Mouse (Mus musculus): ENCODE results near the gene Notch3. TPM values are rescaled to one million over a fixed set of nuclear protein-coding genes. Genes with fewer than 3 reads are reported as not detected.
"Not testable (repeated sequence)": the region's sequence is repeated elsewhere in the genome, so short reads cannot be mapped to it uniquely, and the experiment has no call there.

Gene Notch3
- 8.1 and 8.3 TPM in 2 replicates for polyA plus RNA-seq (2015; fragmentation: Nextera tagmentation; extraction: Ambion mirVana)

- under 1% methylated on average over 30 of the region's 39 CpGs for WGBS
- H3K4me1 ChIP-seq (replicated peaks): peaks cover 35% of the 10 kb centered on the region
- ATAC-seq: peak; percentile 54
These were observed at the start of gene Notch3 for GRCm38 (mm10) chr17:32166687-32167086. Notch3 (minus strand) TSS chr17:32166852.

GRCm38 (mm10) chr17:32215587-32215986, 48.9 kb upstream of the Notch3 start:
- H3K27me3 ChIP-seq (replicated peaks); H3K4me3 ChIP-seq (replicated peaks); H3K9me3 ChIP-seq; H3K4me1 ChIP-seq (replicated peaks); ATAC-seq; H3K9ac ChIP-seq; H3K4me2 ChIP-seq (replicated peaks); H3K27ac ChIP-seq: not testable (repeated sequence)
- H3K36me3 ChIP-seq: peaks cover 39% of the 10 kb centered on the region
- WGBS: 71% methylated on average over 4 of the region's 4 CpGs

More at GRCm38 (mm10) chr17:32166687-32167086, at the start of gene Notch3:
- H3K27ac ChIP-seq: peak within 1 kb of the TSS; percentile 82
- no peaks in the 10 kb centered on the region for H3K36me3 ChIP-seq
- no peaks in the 10 kb centered on the region for H3K27me3 ChIP-seq (replicated peaks)
- H3K4me3 ChIP-seq (replicated peaks): peak within 1 kb of the TSS; percentile 75
- H3K9ac ChIP-seq: peak within 1 kb of the TSS; percentile 77
- peak within 1 kb of the TSS; percentile 96 for H3K4me2 ChIP-seq (replicated peaks)
- no peaks in the 10 kb centered on the region for H3K9me3 ChIP-seq

- not testable (repeated sequence) for ATAC-seq; H3K9ac ChIP-seq; H3K27ac ChIP-seq; H3K27me3 ChIP-seq (replicated peaks); H3K4me3 ChIP-seq (replicated peaks); H3K9me3 ChIP-seq; H3K4me2 ChIP-seq (replicated peaks); H3K4me1 ChIP-seq (replicated peaks)
- WGBS: 91% methylated on average over 6 of the region's 6 CpGs
- peaks cover 44% of the 10 kb centered on the region for H3K36me3 ChIP-seq
These were observed 44.9 kb upstream of the Notch3 start for GRCm38 (mm10) chr17:32211554-32211953.

- Histone ChIP-seq H3K27me3 (replicated peaks) (no peaks in the 10 kb centered on the region), H3K9me3 (no peaks in the 10 kb centered on the region), H3K4me2 (replicated peaks) (no peak overlapping the region), H3K36me3 (peaks cover 47% of the 10 kb centered on the region), H3K4me3 (replicated peaks) (no peak overlapping the region), H3K9ac (no peak overlapping the region), H3K4me1 (replicated peaks) (0 out of 2 replicates have a peak, but pooled peaks cover 2% of the 10 kb centered on the region), H3K27ac (0 out of 2 replicates have a peak overlapping the region, but pooled peaks have one; percentile 10)
- 41% methylated on average over 3 of the region's 3 CpGs for WGBS
- peak; percentile 56; the same call in 1 of the 2 replicates for ATAC-seq
These were observed 43.1 kb upstream of the Notch3 start for GRCm38 (mm10) chr17:32209752-32210151.

- Histone ChIP-seq H3K4me1 (replicated peaks) (0 out of 2 replicates have a peak, but pooled peaks cover 2% of the 10 kb centered on the region), H3K27me3 (replicated peaks) (no peaks in the 10 kb centered on the region), H3K9ac (no peak overlapping the region), H3K4me3 (replicated peaks) (no peak overlapping the region), H3K36me3 (peaks cover 51% of the 10 kb centered on the region), H3K4me2 (replicated peaks) (no peak overlapping the region), H3K27ac (peak overlapping the region; percentile 10; the same call in 1 of the 2 replicates), H3K9me3 (no peaks in the 10 kb centered on the region)
- peak; percentile 43; the same call in 1 of the 2 replicates for ATAC-seq
- 55% methylated on average over 6 of the region's 6 CpGs for WGBS
These were observed 42.5 kb upstream of the Notch3 start for GRCm38 (mm10) chr17:32209144-32209543.

GRCm38 (mm10) chr17:32207586-32208245, 41.1 kb upstream of the Notch3 start:
- Histone ChIP-seq H3K4me1 (replicated peaks) (0 out of 2 replicates have a peak, but pooled peaks cover 2% of the 10 kb centered on the region), H3K36me3 (peaks cover 48% of the 10 kb centered on the region), H3K9ac (no peak overlapping the region), H3K27ac (peak overlapping the region; percentile 56), H3K27me3 (replicated peaks) (no peaks in the 10 kb centered on the region), H3K4me3 (replicated peaks) (no peak overlapping the region), H3K9me3 (no peaks in the 10 kb centered on the region), H3K4me2 (replicated peaks) (no peak overlapping the region)
- 58% methylated on average over 5 of the region's 5 CpGs for WGBS
- peak; percentile 35 for ATAC-seq

- no peak overlapping the region for H3K27ac ChIP-seq
- peaks cover 49% of the 10 kb centered on the region for H3K36me3 ChIP-seq
- WGBS: 77% methylated on average over 3 of the region's 3 CpGs
- no peak overlapping the region for H3K4me3 ChIP-seq (replicated peaks)
- no peak for ATAC-seq
- H3K9me3 ChIP-seq: no peaks in the 10 kb centered on the region
- H3K4me2 ChIP-seq (replicated peaks): no peak overlapping the region
- 0 out of 2 replicates have a peak, but pooled peaks cover 2% of the 10 kb centered on the region for H3K4me1 ChIP-seq (replicated peaks)
- no peak overlapping the region for H3K9ac ChIP-seq
- no peaks in the 10 kb centered on the region for H3K27me3 ChIP-seq (replicated peaks)
These were observed 38.7 kb upstream of the Notch3 start for GRCm38 (mm10) chr17:32205345-32205744.

GRCm38 (mm10) chr17:32202972-32203371, 36.3 kb upstream of the Notch3 start:
- Histone ChIP-seq H3K36me3 (peaks cover 72% of the 10 kb centered on the region), H3K4me3 (replicated peaks) (no peak overlapping the region), H3K4me1 (replicated peaks) (0 out of 2 replicates have a peak, but pooled peaks cover 2% of the 10 kb centered on the region), H3K27me3 (replicated peaks) (no peaks in the 10 kb centered on the region), H3K27ac (no peak overlapping the region), H3K9me3 (no peaks in the 10 kb centered on the region), H3K4me2 (replicated peaks) (no peak overlapping the region), H3K9ac (no peak overlapping the region)
- 75% methylated on average over 3 of the region's 3 CpGs for WGBS
- ATAC-seq: no peak

GRCm38 (mm10) chr17:32201086-32201485, 34.4 kb upstream of the Notch3 start:
- H3K9me3 ChIP-seq: no peaks in the 10 kb centered on the region
- H3K27ac ChIP-seq: no peak overlapping the region
- 75% methylated on average over 5 of the region's 5 CpGs for WGBS
- H3K27me3 ChIP-seq (replicated peaks): no peaks in the 10 kb centered on the region
- no peaks in the 10 kb centered on the region for H3K4me1 ChIP-seq (replicated peaks)
- no peak overlapping the region for H3K4me2 ChIP-seq (replicated peaks)
- no peak overlapping the region for H3K9ac ChIP-seq
- no peak for ATAC-seq
- H3K4me3 ChIP-seq (replicated peaks): no peak overlapping the region
- H3K36me3 ChIP-seq: peaks cover 77% of the 10 kb centered on the region

GRCm38 (mm10) chr17:32199796-32200195, 33.1 kb upstream of the Notch3 start:
- no peak overlapping the region for H3K9ac ChIP-seq
- no peak overlapping the region for H3K27ac ChIP-seq
- 86% methylated on average over 2 of the region's 2 CpGs for WGBS
- no peaks in the 10 kb centered on the region for H3K27me3 ChIP-seq (replicated peaks)
- no peak overlapping the region for H3K4me3 ChIP-seq (replicated peaks)
- ATAC-seq: no peak
- no peak overlapping the region for H3K4me2 ChIP-seq (replicated peaks)
- H3K4me1 ChIP-seq (replicated peaks): no peaks in the 10 kb centered on the region
- H3K36me3 ChIP-seq: peaks cover 70% of the 10 kb centered on the region
- H3K9me3 ChIP-seq: no peaks in the 10 kb centered on the region

GRCm38 (mm10) chr17:32197156-32197555, 30.5 kb upstream of the Notch3 start:
- no peaks in the 10 kb centered on the region for H3K9me3 ChIP-seq
- H3K9ac ChIP-seq: no peak overlapping the region
- H3K36me3 ChIP-seq: peaks cover 48% of the 10 kb centered on the region
- H3K4me2 ChIP-seq (replicated peaks): no peak overlapping the region
- H3K4me1 ChIP-seq (replicated peaks): no peaks in the 10 kb centered on the region
- 88% methylated on average over 14 of the region's 14 CpGs for WGBS
- no peak overlapping the region for H3K27ac ChIP-seq
- H3K4me3 ChIP-seq (replicated peaks): no peak overlapping the region
- ATAC-seq: no peak
- no peaks in the 10 kb centered on the region for H3K27me3 ChIP-seq (replicated peaks)

GRCm38 (mm10) chr17:32195725-32196124, 29.1 kb upstream of the Notch3 start:
- Histone ChIP-seq H3K4me2 (replicated peaks) (no peak overlapping the region), H3K4me3 (replicated peaks) (no peak overlapping the region), H3K27ac (no peak overlapping the region), H3K27me3 (replicated peaks) (no peaks in the 10 kb centered on the region), H3K4me1 (replicated peaks) (no peaks in the 10 kb centered on the region), H3K9me3 (no peaks in the 10 kb centered on the region), H3K36me3 (peaks cover 37% of the 10 kb centered on the region), H3K9ac (no peak overlapping the region)
- WGBS: 90% methylated on average over 5 of the region's 5 CpGs
- no peak for ATAC-seq

GRCm38 (mm10) chr17:32193010-32193409, 26.4 kb upstream of the Notch3 start:
- 81% methylated on average over 5 of the region's 5 CpGs for WGBS
- Histone ChIP-seq H3K4me2 (replicated peaks) (no peak overlapping the region), H3K4me1 (replicated peaks) (peaks cover 9% of the 10 kb centered on the region), H3K27ac (no peak overlapping the region), H3K27me3 (replicated peaks) (no peaks in the 10 kb centered on the region; the same call in 1 of the 2 replicates), H3K9me3 (no peaks in the 10 kb centered on the region), H3K9ac (no peak overlapping the region), H3K4me3 (replicated peaks) (no peak overlapping the region), H3K36me3 (peaks cover 12% of the 10 kb centered on the region)
- ATAC-seq: no peak
